Mouse (Mus musculus) effector memory CD4-positive, alpha-beta T cell, adult 5 months (primary cell): ENCODE data around the gene Gm7137. TPM values are rescaled to one million over a fixed set of nuclear protein-coding genes. Genes with fewer than 3 reads are reported as not detected.

ENCODE experiments used
- polyA plus RNA-seq: library from polyadenylated mRNA; unstranded; fragments of 100-300 nt; shearing (Covaris generic); gene quantifications from one replicate; pipeline ENCODE4 v1.2.1, GENCODE M21; 2017

Gm7137 gene
- polyA plus RNA-seq = not detected

GRCm38 (mm10) chr10:77787876-77788275 is at the start of gene Gm7137:
Gm7137 (minus strand) TSS chr10:77788200.

GRCm38 (mm10) chr10:77835647-77836046 is 47.6 kb upstream of the Gm7137 start, which contains the start of gene Krtap10-10:
Krtap10-10 (plus strand) TSS chr10:77835947.

GRCm38 (mm10) chr10:77826951-77827350 is 39.0 kb upstream of the Gm7137 start, which contains the start of gene Krtap10-4:
Krtap10-4 (minus strand) TSS chr10:77827095.

GRCm38 (mm10) chr10:77814382-77814781 is 26.4 kb upstream of the Gm7137 start, which contains the start of gene Gm2696:
Gm2696 (plus strand) TSS chr10:77814682.

GRCm38 (mm10) chr10:77811743-77812142 is 23.7 kb upstream of the Gm7137 start, which contains the start of gene Gm9507:
Gm9507 (minus strand) TSS chr10:77811843.

GRCm38 (mm10) chr10:77798921-77799508 is 11.0 kb upstream of the Gm7137 start, which contains the start of gene Gm19668:
Gm19668 (minus strand) TSS chr10:77799133.

GRCm38 (mm10) chr10:77794976-77795375 is 7.0 kb upstream of the Gm7137 start, which contains the start of gene Gm9639:
Gm9639 (minus strand) TSS chr10:77795076.

GRCm38 (mm10) chr10:77782442-77782841 is 5.6 kb downstream of the Gm7137 start, which contains the start of gene Gm3250:
Gm3250 (minus strand) TSS chr10:77782542.

GRCm38 (mm10) chr10:77776844-77777243 is 11.2 kb downstream of the Gm7137 start, which contains the start of gene Gm7138:
Gm7138 (minus strand) TSS chr10:77776944.

GRCm38 (mm10) chr10:77771225-77771624 is 16.8 kb downstream of the Gm7137 start, which contains the start of gene Gm3238:
Gm3238 (minus strand) TSS chr10:77771325.

GRCm38 (mm10) chr10:77759582-77759981 is 28.4 kb downstream of the Gm7137 start, which contains the start of gene Gm3233:
Gm3233 (minus strand) TSS chr10:77759682.

GRCm38 (mm10) chr10:77751254-77751653 is 36.7 kb downstream of the Gm7137 start, which contains the start of gene Gm9736:
Gm9736 (minus strand) TSS chr10:77751354.

GRCm38 (mm10) chr10:77741924-77742688 is 45.9 kb downstream of the Gm7137 start, which contains the start of gene Gm18596:
Gm18596 (minus strand) TSS chr10:77742638.

Other genes with a start within 250 kb of the Gm7137 start
- gene Pttg1ip, start 206.5 kb downstream of the Gm7137 start, polyA plus RNA-seq = 86.6 TPM
- 103 TPM for gene Sumo3, start 182.1 kb downstream of the Gm7137 start, polyA plus RNA-seq
- not detected for gene Gm49325, start 182.0 kb downstream of the Gm7137 start, polyA plus RNA-seq
- 54.5 TPM for gene Ube2g2, start 165.9 kb downstream of the Gm7137 start, polyA plus RNA-seq
- 0.70 TPM for gene Tspear, start 101.6 kb downstream of the Gm7137 start, polyA plus RNA-seq
- not detected for gene Gm19402, start 97.4 kb downstream of the Gm7137 start, polyA plus RNA-seq
- not detected for gene Gm9508, start 91.0 kb downstream of the Gm7137 start, polyA plus RNA-seq
- not detected for gene Gm10272, start 81.6 kb downstream of the Gm7137 start, polyA plus RNA-seq
- not detected for gene Gm10024, start 76.7 kb downstream of the Gm7137 start, polyA plus RNA-seq
- not detected for gene Gm10142, start 72.4 kb downstream of the Gm7137 start, polyA plus RNA-seq
- not detected for gene Krtap12-1, start 67.6 kb downstream of the Gm7137 start, polyA plus RNA-seq
- not detected for gene Gm10100, start 61.7 kb downstream of the Gm7137 start, polyA plus RNA-seq
- not detected for gene Gm18596, start 45.6 kb downstream of the Gm7137 start, polyA plus RNA-seq
- gene Gm9736, start 36.8 kb downstream of the Gm7137 start, polyA plus RNA-seq = not detected
- gene Gm3233, start 28.5 kb downstream of the Gm7137 start, polyA plus RNA-seq = not detected
- not detected for gene Gm3238, start 16.9 kb downstream of the Gm7137 start, polyA plus RNA-seq
- gene Gm7138, start 11.3 kb downstream of the Gm7137 start, polyA plus RNA-seq = not detected
- not detected for gene Gm3250, start 5.7 kb downstream of the Gm7137 start, polyA plus RNA-seq
- gene Gm9639, start 6.9 kb upstream of the Gm7137 start, polyA plus RNA-seq = not detected
- not detected for gene Gm19668, start 10.9 kb upstream of the Gm7137 start, polyA plus RNA-seq
- not detected for gene Gm9507, start 23.6 kb upstream of the Gm7137 start, polyA plus RNA-seq
- not detected for gene Gm2696, start 26.5 kb upstream of the Gm7137 start, polyA plus RNA-seq
- gene Krtap10-4, start 38.9 kb upstream of the Gm7137 start, polyA plus RNA-seq = not detected
- gene Krtap10-10, start 47.7 kb upstream of the Gm7137 start, polyA plus RNA-seq = not detected
- gene Gm36176, start 58.6 kb upstream of the Gm7137 start, polyA plus RNA-seq = not detected
- not detected for gene Gm10318, start 64.7 kb upstream of the Gm7137 start, polyA plus RNA-seq
- not detected for gene Gm3285, start 73.8 kb upstream of the Gm7137 start, polyA plus RNA-seq
- not detected for gene Lrrc3, start 114.3 kb upstream of the Gm7137 start, polyA plus RNA-seq
- 0.74 TPM for gene Trpm2, start 182.4 kb upstream of the Gm7137 start, polyA plus RNA-seq
- 7.1 TPM for gene 1810043G02Rik, start 190.3 kb upstream of the Gm7137 start, polyA plus RNA-seq
- gene Pfkl, start 221.9 kb upstream of the Gm7137 start, polyA plus RNA-seq = 125 TPM